Mouse (Mus musculus) megakaryocyte, embryonic 14.5 days (primary cell): ENCODE measurements around the gene Olfr1130.

ENCODE experiments used
- FLI1 ChIP-seq: IDR thresholded peaks from 2 replicates; pipeline ENCODE4 v1.6.1; 2012; ENCODE audit warnings: low read length, inconsistent platforms, mixed read lengths
- GATA1 ChIP-seq: IDR thresholded peaks from 3 replicates; pipeline ENCODE4 v1.6.1; 2012; ENCODE audit warnings: mixed read lengths, low read length, inconsistent platforms, borderline replicate concordance

DNA sequence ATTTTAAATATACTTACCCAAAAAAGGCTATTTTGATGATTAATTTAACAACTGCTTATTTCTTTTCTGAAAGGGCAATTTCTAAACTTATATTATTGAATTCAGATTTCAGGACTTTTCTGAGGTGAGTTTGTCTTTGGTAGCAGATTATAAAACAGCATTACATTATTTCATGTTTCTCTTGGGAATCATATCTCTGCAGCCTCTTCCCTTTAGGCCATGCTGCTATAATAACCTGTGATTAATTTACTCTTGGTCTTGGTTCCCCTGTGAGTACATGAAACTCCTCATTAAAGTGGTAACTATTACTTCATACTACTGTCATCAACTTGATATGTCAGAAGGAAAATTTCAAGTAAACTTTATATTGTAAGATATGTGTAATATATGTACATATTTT lies 31.4 kb downstream of the Olfr1130 start, which contains the start of gene Olfr1132:
- TF ChIP-seq FLI1 (no peak), GATA1 (no peak)
